Mouse (Mus musculus): Measurements from ENCODE around the gene Sparcl1.
A peak's percentile ranks its signal among the peaks of the same experiment; 100 is the strongest.

The Sparcl1 gene

GRCm38 (mm10) chr5:104110171-104110920 lies 3.2 kb downstream of the Sparcl1 start:
- no peak for DNase-seq (ENCODE audit: low spot score in 2 of 2)

DNA sequence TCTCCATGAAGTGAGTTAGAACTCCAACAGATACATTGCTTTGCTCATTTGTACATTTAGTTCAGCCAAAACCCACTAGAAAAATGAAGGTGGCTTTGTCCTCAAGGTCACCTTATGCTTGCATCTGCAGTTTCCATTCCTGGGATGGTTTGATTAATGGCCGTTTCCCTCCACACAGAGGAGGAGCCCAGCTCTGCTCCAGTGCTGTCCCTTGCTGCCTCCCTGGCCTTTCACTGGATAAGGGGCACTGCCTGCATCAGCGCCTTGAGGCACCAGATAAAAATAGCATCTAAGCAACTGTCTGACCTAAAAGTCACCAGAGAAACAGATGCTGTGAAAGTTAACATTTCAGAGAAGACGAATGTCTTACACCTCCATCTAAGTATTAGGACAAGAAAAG lies 4.0 kb downstream of the Sparcl1 start:
- DNase-seq (ENCODE audit: low spot score in 2 of 2), result no peak

DNA sequence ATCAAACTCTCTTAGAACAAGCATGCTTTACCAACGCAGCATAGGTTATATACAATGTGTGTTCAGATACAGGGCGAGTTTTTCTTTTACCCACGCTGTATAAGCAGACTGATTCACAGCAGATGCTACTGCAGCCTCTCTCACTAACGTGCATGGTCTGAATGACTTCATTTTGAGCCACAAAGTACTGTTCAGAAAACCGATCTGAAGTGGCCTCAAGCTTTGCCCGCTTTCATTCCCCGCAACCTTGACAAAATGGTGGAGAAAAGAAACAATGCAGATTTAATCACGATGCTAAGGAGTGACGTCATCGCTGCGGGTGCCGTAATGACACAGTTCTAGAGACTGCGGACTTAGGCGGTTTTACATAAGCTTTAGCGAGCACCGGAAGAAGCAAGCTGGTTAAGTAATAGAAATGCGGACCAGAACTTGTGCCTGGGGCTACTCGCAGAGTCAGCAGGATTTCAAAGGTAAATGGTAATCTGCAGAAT lies 4.6 kb downstream of the Sparcl1 start:
- DNase-seq (ENCODE audit: low spot score in 2 of 2), result no peak

GRCm38 (mm10) chr5:104108127-104108875 lies 5.2 kb downstream of the Sparcl1 start:
- no peak for DNase-seq (ENCODE audit: low spot score in 2 of 2)

GRCm38 (mm10) chr5:104104111-104104510 lies 9.4 kb downstream of the Sparcl1 start:
- no peak for DNase-seq (ENCODE audit: low spot score in 2 of 2)

GRCm38 (mm10) chr5:104103171-104103570 lies 10.4 kb downstream of the Sparcl1 start:
- no peak for DNase-seq (ENCODE audit: low spot score in 2 of 2)

DNA sequence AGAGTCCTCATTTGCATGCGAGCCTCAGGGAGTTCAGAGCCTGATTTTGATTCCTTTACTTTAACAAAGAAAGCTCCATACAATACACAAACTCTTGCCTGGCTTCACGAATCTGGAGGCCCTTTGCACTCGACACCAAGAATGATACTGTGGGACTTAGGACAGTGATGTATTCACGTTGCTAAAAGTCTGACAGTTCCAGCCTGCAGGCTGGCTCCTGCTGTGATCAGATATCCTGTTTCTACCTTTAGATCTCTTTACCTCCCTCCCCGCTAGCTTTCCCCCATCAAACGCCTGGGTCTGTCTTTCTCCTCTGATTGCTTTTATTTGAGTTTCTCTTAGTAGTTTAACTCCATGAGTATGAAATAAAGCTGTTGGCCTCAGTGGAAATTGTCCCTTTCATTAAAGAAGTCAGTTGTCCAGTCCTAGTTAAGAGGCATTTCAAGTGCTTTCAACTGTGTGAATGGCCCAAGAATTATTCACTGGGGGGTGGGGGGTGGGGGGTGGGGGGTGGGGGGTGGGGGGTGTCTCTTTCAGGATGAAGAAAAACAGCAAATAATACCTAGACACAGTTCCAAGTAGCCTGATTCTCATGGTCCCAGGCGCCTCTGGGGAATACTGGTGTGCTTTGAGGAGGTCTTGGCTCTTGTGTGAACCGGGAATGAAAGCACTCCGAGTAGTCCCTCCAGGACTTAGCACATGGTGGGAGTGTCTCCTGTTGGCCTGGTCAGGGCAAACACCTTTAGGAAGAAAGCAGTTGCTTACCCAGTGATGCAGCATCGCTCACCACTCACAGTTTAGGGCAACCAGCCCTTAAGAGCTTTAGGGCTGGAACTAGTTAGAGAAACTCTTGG lies 11.6 kb downstream of the Sparcl1 start:
- no peak for DNase-seq (ENCODE audit: low spot score in 2 of 2)

DNA sequence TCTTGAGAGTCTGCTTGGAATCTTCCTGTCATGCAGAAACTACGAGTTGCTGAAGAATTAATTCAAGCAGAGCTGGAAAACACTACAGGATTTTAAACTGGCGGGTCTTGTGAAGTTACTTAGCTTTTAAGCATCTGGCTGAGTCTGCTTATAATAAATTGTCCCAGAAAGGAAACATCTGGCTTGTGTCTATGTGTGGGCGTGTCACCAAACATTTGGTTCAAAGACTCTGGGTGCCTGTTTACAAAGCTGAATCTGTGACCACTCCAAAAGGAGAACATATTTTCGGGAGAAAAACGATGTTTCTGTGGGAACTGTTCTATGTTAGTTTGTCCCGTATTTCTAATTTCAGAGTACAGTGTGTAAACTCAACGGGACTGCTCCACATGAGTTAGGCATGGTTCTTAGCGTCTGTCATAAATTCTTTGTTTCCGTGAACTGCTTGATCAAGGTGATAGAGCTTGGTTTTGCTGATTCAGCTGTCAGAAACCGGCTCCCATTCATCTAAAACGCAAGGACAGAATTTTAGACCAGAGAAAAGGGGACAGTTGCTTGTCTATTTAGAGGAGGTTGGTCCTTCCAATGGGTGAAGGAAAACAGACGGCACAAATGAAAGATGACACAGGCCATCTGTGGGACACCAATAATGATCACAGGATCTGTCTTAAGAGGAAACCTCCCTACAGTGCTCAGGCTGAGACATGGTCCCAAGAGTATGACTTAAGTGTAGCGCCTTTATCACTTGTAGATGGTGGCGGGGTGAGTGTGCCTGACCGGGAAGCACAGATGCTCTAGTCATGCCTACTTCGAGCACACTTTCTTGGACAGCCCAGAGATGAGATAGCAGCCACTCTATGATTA lies 17.2 kb downstream of the Sparcl1 start:
- DNase-seq (ENCODE audit: low spot score in 2 of 2), result no peak

- DNase-seq (ENCODE audit: low spot score in 2 of 2), result no peak
Observed at GRCm38 (mm10) chr5:104095416-104096077, 18.0 kb downstream of the Sparcl1 start.

DNA sequence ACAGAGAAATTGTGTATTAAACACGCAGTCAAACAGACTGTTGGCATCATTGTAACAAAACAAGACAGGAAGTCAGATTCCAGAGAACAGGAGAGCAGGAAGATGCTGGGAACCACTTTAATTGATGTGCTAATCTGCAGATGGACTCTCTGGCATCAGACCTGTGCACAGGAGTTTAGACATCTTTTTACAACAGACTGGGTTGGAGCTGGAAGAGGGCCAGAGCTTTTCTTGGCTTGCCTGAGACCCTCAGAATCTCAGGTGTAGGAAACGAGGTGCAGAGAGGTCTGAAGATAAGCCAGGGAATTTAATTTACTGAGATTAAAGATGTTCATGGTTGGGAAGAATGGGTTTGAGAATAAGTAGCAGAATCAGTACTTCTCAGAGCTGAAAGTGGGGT lies 23.8 kb downstream of the Sparcl1 start:
- no peak for DNase-seq (ENCODE audit: low spot score in 2 of 2)

GRCm38 (mm10) chr5:104085366-104085765 lies 28.2 kb downstream of the Sparcl1 start:
- DNase-seq (ENCODE audit: low spot score in 2 of 2), result no peak

GRCm38 (mm10) chr5:104080736-104081135 lies 32.8 kb downstream of the Sparcl1 start:
- no peak for DNase-seq (ENCODE audit: low spot score in 2 of 2)

- no peak for DNase-seq (ENCODE audit: low spot score in 2 of 2)
Observed at GRCm38 (mm10) chr5:104077508-104077907, 36.0 kb downstream of the Sparcl1 start, which contains the start of gene Gm17660. Gene Gm17660, minus strand, starts transcription at chr5:104077608.

DNA sequence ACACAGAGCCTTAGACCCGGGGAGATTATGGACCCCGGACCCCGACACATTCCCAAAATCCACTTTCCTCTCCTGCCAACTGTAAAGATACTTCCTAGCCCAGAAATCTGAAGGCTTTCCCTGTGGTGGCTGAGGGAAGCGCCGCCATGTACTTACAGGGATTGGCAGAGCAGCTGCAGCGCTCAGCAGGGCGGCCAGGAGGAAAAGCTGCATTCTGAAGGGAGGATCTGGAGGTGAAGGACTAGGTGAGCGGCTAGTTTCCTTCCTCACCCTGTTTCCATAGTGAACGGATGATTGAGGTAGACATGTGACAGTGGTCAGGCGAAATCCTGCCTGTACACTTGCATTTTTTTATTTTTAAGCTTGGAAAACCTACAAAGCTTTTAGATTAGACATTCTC lies 37.2 kb downstream of the Sparcl1 start:
- DNase-seq (ENCODE audit: low spot score in 2 of 2), result no peak

DNA sequence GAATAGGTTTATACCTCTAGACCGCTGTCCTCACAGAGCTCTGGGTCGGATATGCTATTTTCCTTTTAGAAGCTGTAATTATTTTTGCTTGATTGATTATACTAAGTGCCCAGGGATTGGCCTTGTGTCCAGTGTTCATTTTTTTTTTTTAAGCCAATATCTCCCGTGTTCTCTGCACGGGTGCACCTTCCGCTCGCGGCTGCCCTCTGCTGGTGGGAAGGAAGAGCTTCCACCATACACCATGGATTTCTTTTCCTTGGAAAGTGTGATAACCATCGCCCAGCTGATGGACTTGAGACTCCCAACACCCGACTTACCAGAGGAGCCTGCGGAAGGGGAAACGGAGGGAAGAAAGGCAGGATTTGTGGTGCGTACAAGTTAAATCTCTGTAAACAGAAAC lies 39.1 kb downstream of the Sparcl1 start:
- DNase-seq (ENCODE audit: low spot score in 2 of 2), result peak in 1 of 2 experiments; percentile 56

GRCm38 (mm10) chr5:104073602-104074001 lies 39.9 kb downstream of the Sparcl1 start:
- no peak for DNase-seq (ENCODE audit: low spot score in 2 of 2)

GRCm38 (mm10) chr5:104072272-104072886 lies 41.2 kb downstream of the Sparcl1 start:
- DNase-seq (ENCODE audit: low spot score in 2 of 2), result no peak

DNA sequence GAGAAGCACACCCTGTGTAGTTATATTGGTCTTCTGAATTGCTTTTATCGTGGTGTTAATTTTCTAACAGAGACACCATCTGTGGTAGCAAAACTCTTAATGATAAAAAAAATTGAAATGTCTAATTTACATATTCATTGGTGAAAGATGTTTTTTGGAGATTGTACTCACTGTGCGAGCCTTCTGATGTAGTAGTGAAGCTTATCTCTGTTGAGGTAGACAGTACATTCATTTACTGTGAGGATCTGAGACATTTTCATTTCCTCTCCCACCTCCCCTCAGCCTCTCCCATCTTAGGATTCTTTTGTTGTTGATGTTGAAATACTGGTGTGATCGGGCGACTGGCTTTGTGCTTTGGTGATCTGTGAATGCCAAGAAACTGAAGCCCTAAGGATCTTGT lies 42.5 kb downstream of the Sparcl1 start:
- DNase-seq (ENCODE audit: low spot score in 2 of 2), result no peak

- DNase-seq (ENCODE audit: low spot score in 2 of 2), result no peak
Observed at GRCm38 (mm10) chr5:104068751-104069150, 44.8 kb downstream of the Sparcl1 start.
